Mouse (Mus musculus) ES-Bruce4 (cell line): ENCODE data around the gene Mllt1. TPM values are rescaled to one million over a fixed set of nuclear protein-coding genes. Genes with fewer than 3 reads are reported as not detected.
A peak's percentile ranks its signal among the peaks of the same experiment; 100 is the strongest.

ENCODE experiments used
- H3K27ac ChIP-seq: 2 replicates; pipeline ENCODE4 v1.5.1; 2012; ENCODE audit warnings: low read length, inconsistent platforms; ENCODE audit not compliant: insufficient read depth
- H3K27me3 ChIP-seq: 2 replicates; pipeline ENCODE4 v1.6.1; 2012; ENCODE audit warnings: mild to moderate bottlenecking, low read length, inconsistent platforms; ENCODE audit not compliant: control insufficient read depth, poor library complexity, insufficient read depth, severe bottlenecking
- H3K36me3 ChIP-seq: 2 replicates; pipeline ENCODE4 v1.6.1; 2012; ENCODE audit warnings: inconsistent platforms, mild to moderate bottlenecking, low read length, moderate library complexity; ENCODE audit not compliant: control insufficient read depth, poor library complexity, insufficient read depth, severe bottlenecking
- H3K4me1 ChIP-seq: one replicate; pipeline ENCODE4 v1.8.1; 2011; ENCODE audit warnings: low read length; ENCODE audit not compliant: control insufficient read depth, insufficient read depth
- H3K4me3 ChIP-seq: 2 replicates; pipeline ENCODE4 v1.5.1; 2011; ENCODE audit warnings: low read depth, mild to moderate bottlenecking, low read length
- H3K9ac ChIP-seq: 2 replicates; pipeline ENCODE4 v1.6.1; 2012; ENCODE audit warnings: low read depth, mild to moderate bottlenecking, inconsistent platforms; ENCODE audit not compliant: poor library complexity, severe bottlenecking
- H3K9me3 ChIP-seq: replicated peaks from 2 replicates; pipeline ENCODE4 v1.6.1; 2012; ENCODE audit warnings: mild to moderate bottlenecking, low read length, inconsistent platforms; ENCODE audit not compliant: control insufficient read depth, poor library complexity, insufficient read depth, severe bottlenecking
- CTCF ChIP-seq: IDR thresholded peaks from one replicate; pipeline ENCODE4 v1.8.1; 2011; ENCODE audit warnings: low read depth, low read length
- EP300 ChIP-seq: IDR thresholded peaks from 2 replicates; pipeline ENCODE4 v1.6.1; 2011; ENCODE audit warnings: low read depth, low read length; ENCODE audit not compliant: insufficient read depth
- POLR2A ChIP-seq: IDR thresholded peaks from one replicate; pipeline ENCODE4 v1.8.1; 2011; ENCODE audit warnings: low read length; ENCODE audit not compliant: insufficient read depth
- polyA plus RNA-seq: library from polyadenylated mRNA; stranded (reverse); fragments of >200 nt; gene quantifications from 2 replicates; pipeline ENCODE4 v1.2.4, GENCODE M21; 2011; ENCODE audit warnings: low read depth; ENCODE audit not compliant: missing spikeins, insufficient read depth, insufficient read length

The Mllt1 gene
- polyA plus RNA-seq, 1 experiment: 20.7 TPM

DNA sequence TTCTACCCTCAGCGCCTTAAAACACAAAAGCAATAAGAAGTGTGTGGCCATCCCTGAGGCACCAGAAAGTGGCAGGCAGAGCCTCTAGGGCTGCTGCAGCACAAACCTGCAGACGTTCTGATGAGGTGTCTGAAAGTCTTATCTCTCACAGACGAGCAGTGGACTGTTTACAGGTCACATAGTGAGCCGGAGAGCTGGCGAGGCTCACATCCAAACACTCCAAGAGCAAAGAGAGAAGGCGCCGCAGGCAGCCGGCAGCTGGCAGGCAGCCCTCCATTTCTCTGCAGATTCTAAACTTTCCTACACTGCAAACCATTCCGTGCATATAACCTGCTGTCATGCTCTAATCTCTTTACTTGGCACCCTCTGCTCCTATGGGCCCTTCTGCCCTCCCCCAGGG is 27.3 kb downstream of the Mllt1 start:
- TF ChIP-seq POLR2A: no peak
- no peak for TF ChIP-seq CTCF
- TF ChIP-seq EP300: no peak
- Histone ChIP-seq H3K27ac (no peak overlapping the region), H3K4me1 (no peaks in the 10 kb centered on the region), H3K9me3 (no peaks in the 10 kb centered on the region), H3K36me3 (peaks cover 2% of the 10 kb centered on the region; the same call in 1 of the 2 replicates), H3K27me3 (no peaks in the 10 kb centered on the region), H3K9ac (no peak overlapping the region), H3K4me3 (no peak overlapping the region)

- Histone ChIP-seq H3K27ac (no peak overlapping the region), H3K9me3 (no peaks in the 10 kb centered on the region), H3K9ac (no peak overlapping the region), H3K27me3 (no peaks in the 10 kb centered on the region), H3K4me3 (no peak overlapping the region), H3K4me1 (no peaks in the 10 kb centered on the region), H3K36me3 (0 out of 2 replicates have a peak, but pooled peaks cover 2% of the 10 kb centered on the region)
- no peak for TF ChIP-seq CTCF
- TF ChIP-seq EP300: no peak
- TF ChIP-seq POLR2A: no peak
Observed at GRCm38 (mm10) chr17:56907096-56907495, 28.1 kb downstream of the Mllt1 start.

GRCm38 (mm10) chr17:56906166-56906565 is 29.0 kb downstream of the Mllt1 start:
- TF ChIP-seq POLR2A (no peak), CTCF (no peak), EP300 (no peak)
- H3K9me3 ChIP-seq: no peaks in the 10 kb centered on the region
- H3K9ac ChIP-seq: no peak overlapping the region
- 0 out of 2 replicates have a peak, but pooled peaks cover 2% of the 10 kb centered on the region for H3K36me3 ChIP-seq
- no peaks in the 10 kb centered on the region for H3K4me1 ChIP-seq
- no peaks in the 10 kb centered on the region for H3K27me3 ChIP-seq
- no peak overlapping the region for H3K27ac ChIP-seq
- H3K4me3 ChIP-seq: no peak overlapping the region

DNA sequence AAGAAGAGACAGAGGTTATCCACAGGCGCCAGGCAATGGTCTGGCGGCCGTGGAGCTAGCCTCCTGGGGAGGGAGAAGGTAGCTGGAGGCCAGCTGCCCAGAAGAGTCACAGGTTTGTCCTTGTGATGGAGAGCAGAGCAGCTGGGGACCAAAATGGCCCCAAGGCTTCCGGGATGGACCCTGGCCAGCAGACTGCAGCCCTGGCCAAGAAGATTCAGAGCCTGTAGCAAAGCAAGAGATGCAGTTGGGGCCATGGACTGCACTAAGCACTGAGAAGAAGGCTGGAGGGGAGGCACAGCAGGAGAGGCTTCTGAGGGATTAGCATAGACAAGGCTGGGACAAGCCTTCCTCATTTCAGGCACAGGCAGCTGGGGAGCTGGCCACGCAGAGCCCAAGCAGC is 32.5 kb downstream of the Mllt1 start:
- no peaks in the 10 kb centered on the region for H3K27me3 ChIP-seq
- no peaks in the 10 kb centered on the region for H3K9me3 ChIP-seq
- no peak for TF ChIP-seq EP300
- TF ChIP-seq CTCF: no peak
- H3K4me1 ChIP-seq: no peaks in the 10 kb centered on the region
- no peaks in the 10 kb centered on the region for H3K36me3 ChIP-seq
- H3K4me3 ChIP-seq: no peak overlapping the region
- H3K27ac ChIP-seq: no peak overlapping the region
- no peak overlapping the region for H3K9ac ChIP-seq

DNA sequence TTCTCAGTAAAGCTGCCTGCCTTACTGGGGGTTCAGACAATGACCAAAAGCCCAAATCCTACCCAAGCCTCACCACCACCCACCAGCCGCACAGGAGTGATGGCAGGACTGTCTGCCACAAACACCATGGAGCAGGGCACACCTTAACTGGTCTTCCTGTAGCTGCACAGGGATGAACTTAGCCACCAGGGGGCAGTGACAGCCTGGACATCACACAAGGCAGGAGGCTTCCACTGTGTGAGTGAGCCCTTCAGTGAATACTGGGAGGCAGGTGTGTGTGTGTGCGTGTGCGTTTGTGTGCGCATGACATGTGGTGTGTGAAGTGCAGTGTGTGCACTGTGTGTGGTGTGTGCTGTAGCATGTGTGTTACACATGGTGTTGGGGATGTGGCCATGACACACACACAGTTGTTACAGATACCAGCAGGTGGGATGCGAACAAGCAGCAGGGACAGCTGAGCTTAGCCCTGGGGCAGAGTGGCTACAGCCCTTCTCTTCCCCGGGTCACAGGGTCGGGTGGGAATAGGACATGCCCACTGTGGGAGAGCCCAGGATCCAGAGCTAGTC is 37.5 kb downstream of the Mllt1 start:
- Histone ChIP-seq H3K36me3 (0 out of 2 replicates have a peak, but pooled peaks cover 4% of the 10 kb centered on the region), H3K9me3 (no peaks in the 10 kb centered on the region)

GRCm38 (mm10) chr17:56896513-56897129 is 38.6 kb downstream of the Mllt1 start:
- no peak overlapping the region for H3K9ac ChIP-seq
- H3K4me1 ChIP-seq: no peaks in the 10 kb centered on the region
- 0 out of 2 replicates have a peak, but pooled peaks cover 4% of the 10 kb centered on the region for H3K36me3 ChIP-seq
- H3K27me3 ChIP-seq: no peaks in the 10 kb centered on the region
- no peak for TF ChIP-seq EP300
- no peak for TF ChIP-seq CTCF
- no peak for TF ChIP-seq POLR2A
- H3K9me3 ChIP-seq: no peaks in the 10 kb centered on the region
- no peak overlapping the region for H3K27ac ChIP-seq
- H3K4me3 ChIP-seq: no peak overlapping the region

More for the DNA sequence above, 37.5 kb downstream of the Mllt1 start:
- no peaks in the 10 kb centered on the region for H3K4me1 ChIP-seq
- no peaks in the 10 kb centered on the region for H3K27me3 ChIP-seq
- no peak overlapping the region for H3K4me3 ChIP-seq
- no peak for TF ChIP-seq EP300
- no peak for TF ChIP-seq POLR2A
- peak; percentile 93 for TF ChIP-seq CTCF
- H3K27ac ChIP-seq: no peak overlapping the region
- H3K9ac ChIP-seq: no peak overlapping the region
